Mouse (Mus musculus): ENCODE results near the gene Slc5a9. TPM values are rescaled to one million over a fixed set of nuclear protein-coding genes. Genes with fewer than 3 reads are reported as not detected.
"Not testable (repeated sequence)": the region's sequence is repeated elsewhere in the genome, so short reads cannot be mapped to it uniquely, and the experiment has no call there.

The Slc5a9 gene
- polyA plus RNA-seq (2015; fragmentation: Nextera tagmentation; extraction: Ambion mirVana) = 0.12 TPM in 1 of 2 replicates, not detected in the other

DNA sequence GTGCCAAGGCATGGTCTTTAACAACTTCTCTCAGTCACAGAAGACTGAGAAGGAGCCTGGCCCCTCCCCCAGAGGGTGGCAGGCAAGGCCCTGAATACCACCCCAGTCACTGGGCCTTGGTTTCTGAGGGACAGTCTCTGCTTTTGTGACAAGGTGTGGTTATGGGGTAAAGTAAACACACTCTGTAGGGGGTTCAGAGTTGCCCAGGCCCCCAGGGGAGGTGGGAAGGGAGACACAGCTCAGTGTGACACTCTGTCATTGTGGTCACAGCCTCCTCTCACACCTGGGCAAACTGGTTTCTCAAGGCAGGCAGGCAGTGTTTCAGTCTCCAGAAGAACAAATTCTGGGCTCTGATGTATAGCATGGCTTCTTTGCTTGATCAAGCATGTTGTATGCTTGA, at the start of gene Slc5a9:
Gene Slc5a9, minus strand, starts transcription at position 144 of the 400 bp plus-strand sequence.
- Histone ChIP-seq H3K36me3 (ENCODE audit: control insufficient read depth, insufficient read depth) (no peaks in the 10 kb centered on the region), H3K27me3 (replicated peaks; ENCODE audit: control insufficient read depth, insufficient read depth, low read length) (no peaks in the 10 kb centered on the region), H3K4me1 (replicated peaks; ENCODE audit: control insufficient read depth, insufficient read depth, low read length) (no peaks in the 10 kb centered on the region), H3K4me3 (replicated peaks; ENCODE audit: low read length) (no peak within 1 kb of the TSS), H3K27ac (ENCODE audit: low read length) (no peak within 1 kb of the TSS), H3K4me2 (ENCODE audit: low read length) (no peak within 1 kb of the TSS), H3K9ac (replicated peaks; ENCODE audit: low read depth, low read length) (no peak within 1 kb of the TSS), H3K9me3 (ENCODE audit: control insufficient read depth, low read length) (no peaks in the 10 kb centered on the region)
- no peak for ATAC-seq

DNA sequence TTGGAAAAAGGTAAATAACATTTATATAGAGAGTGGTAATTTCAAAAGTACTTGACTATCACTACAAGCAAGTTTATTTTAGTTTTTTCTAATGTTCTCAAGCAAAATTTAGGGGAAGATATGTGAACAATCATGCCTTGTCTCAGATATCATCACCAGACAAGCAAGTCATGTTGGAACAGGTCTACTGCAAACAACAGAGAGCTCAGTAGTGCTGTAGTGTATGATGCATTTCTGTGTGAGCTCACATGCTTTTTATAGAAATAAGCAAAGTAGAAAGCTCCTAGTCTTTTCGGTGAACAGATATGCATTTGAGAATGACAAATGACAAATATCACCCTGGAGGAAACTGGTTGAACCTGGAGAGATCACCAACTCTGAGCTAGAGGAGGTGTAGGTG, 16.4 kb upstream of the Slc5a9 start, which contains the start of gene Skint8:
Gene Skint8, plus strand, starts transcription at position 301 of the 400 bp plus-strand sequence.
- H3K4me1 ChIP-seq (replicated peaks; ENCODE audit: control insufficient read depth, insufficient read depth, low read length) = no peaks in the 10 kb centered on the region
- H3K36me3 ChIP-seq (ENCODE audit: control insufficient read depth, insufficient read depth) = no peaks in the 10 kb centered on the region
- H3K27ac ChIP-seq (ENCODE audit: low read length) = no peak within 1 kb of the TSS
- no peaks in the 10 kb centered on the region for H3K9me3 ChIP-seq (ENCODE audit: control insufficient read depth, low read length)
- 95% methylated on average over 1 of the region's 1 CpGs for WGBS
- H3K9ac ChIP-seq (replicated peaks; ENCODE audit: low read depth, low read length) = no peak within 1 kb of the TSS
- ATAC-seq = no peak
- no peaks in the 10 kb centered on the region for H3K27me3 ChIP-seq (replicated peaks; ENCODE audit: control insufficient read depth, insufficient read depth, low read length)
- no peak within 1 kb of the TSS for H3K4me2 ChIP-seq (ENCODE audit: low read length)
- H3K4me3 ChIP-seq (replicated peaks; ENCODE audit: low read length) = no peak within 1 kb of the TSS

DNA sequence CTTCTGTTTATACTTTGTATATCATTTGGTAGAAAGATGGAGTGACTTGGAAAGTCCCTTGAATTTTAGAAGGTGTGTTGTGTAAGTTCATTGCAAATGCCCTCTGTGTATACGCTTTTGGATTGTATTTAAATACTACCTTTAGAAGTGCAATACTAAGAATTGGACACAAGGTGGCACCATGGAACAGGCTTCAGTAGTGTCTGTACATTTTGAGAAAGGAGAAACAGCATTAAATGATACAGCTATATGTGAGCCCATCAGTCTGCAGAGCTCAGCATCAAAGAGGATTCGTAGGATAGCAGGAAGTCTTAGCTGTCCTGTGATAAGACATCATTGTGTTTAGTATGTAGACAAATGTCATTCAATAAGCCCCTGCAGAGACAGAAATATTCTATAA, 5.2 kb upstream of the Slc5a9 start:
- H3K36me3 ChIP-seq (ENCODE audit: control insufficient read depth, insufficient read depth) = no peaks in the 10 kb centered on the region
- no peak overlapping the region for H3K4me2 ChIP-seq (ENCODE audit: low read length)
- ATAC-seq = peak; percentile 67
- H3K9ac ChIP-seq (replicated peaks; ENCODE audit: low read depth, low read length) = no peak overlapping the region
- H3K9me3 ChIP-seq (ENCODE audit: control insufficient read depth, low read length) = no peaks in the 10 kb centered on the region
- H3K4me1 ChIP-seq (replicated peaks; ENCODE audit: control insufficient read depth, insufficient read depth, low read length) = no peaks in the 10 kb centered on the region
- 50% methylated on average over 2 of the region's 2 CpGs for WGBS
- no peak overlapping the region for H3K4me3 ChIP-seq (replicated peaks; ENCODE audit: low read length)
- no peaks in the 10 kb centered on the region for H3K27me3 ChIP-seq (replicated peaks; ENCODE audit: control insufficient read depth, insufficient read depth, low read length)
- H3K27ac ChIP-seq (ENCODE audit: low read length) = no peak overlapping the region

DNA sequence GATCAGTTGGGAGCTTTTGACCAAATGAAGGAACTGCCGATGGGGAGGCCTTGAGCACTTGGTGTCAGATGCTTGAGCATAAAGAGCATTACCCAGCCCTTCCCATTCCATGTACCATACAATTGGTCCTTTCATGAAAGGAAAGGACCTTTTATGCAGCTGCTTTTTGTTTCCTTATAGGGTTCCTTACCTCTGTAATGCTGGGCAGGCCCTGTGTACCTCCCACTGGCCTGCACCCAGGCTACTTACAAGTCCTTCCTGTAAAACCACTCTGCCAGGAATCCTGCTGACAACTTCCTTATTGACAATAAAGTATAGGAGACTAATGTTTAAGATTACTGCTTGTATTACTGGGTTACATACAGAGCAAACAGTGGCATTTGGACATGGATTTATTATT, 1.2 kb downstream of the Slc5a9 start:
- H3K9ac ChIP-seq (replicated peaks; ENCODE audit: low read depth, low read length) = no peak overlapping the region
- no peak overlapping the region for H3K27ac ChIP-seq (ENCODE audit: low read length)
- H3K4me1 ChIP-seq (replicated peaks; ENCODE audit: control insufficient read depth, insufficient read depth, low read length) = no peaks in the 10 kb centered on the region
- no peak overlapping the region for H3K4me2 ChIP-seq (ENCODE audit: low read length)
- WGBS = 79% methylated on average over 1 of the region's 1 CpGs
- H3K9me3 ChIP-seq (ENCODE audit: control insufficient read depth, low read length) = no peaks in the 10 kb centered on the region
- no peaks in the 10 kb centered on the region for H3K36me3 ChIP-seq (ENCODE audit: control insufficient read depth, insufficient read depth)
- H3K27me3 ChIP-seq (replicated peaks; ENCODE audit: control insufficient read depth, insufficient read depth, low read length) = no peaks in the 10 kb centered on the region
- no peak overlapping the region for H3K4me3 ChIP-seq (replicated peaks; ENCODE audit: low read length)
- ATAC-seq = no peak

DNA sequence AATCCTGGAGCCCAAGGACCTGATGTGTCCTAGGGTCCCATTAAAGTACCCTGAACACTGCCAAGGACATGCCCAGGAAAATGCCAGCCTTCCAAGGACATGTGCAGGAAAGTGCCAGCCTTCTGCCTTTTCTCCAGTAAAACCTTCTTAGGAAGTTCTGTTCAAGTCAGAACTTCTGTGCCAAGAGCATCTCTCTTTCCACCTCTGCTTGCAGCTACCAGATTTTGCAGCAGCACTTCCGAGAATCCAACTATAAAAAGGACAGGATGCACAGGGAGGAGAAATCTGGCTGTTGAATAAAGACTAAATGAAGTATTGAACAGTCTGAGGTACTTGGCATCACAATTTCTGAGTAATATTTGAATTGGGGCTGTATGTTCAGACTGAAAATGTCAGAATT, 2.2 kb downstream of the Slc5a9 start:
- not testable (repeated sequence) for H3K27me3 ChIP-seq (replicated peaks; ENCODE audit: control insufficient read depth, insufficient read depth, low read length); H3K4me1 ChIP-seq (replicated peaks; ENCODE audit: control insufficient read depth, insufficient read depth, low read length); H3K4me2 ChIP-seq (ENCODE audit: low read length); H3K9ac ChIP-seq (replicated peaks; ENCODE audit: low read depth, low read length); H3K36me3 ChIP-seq (ENCODE audit: control insufficient read depth, insufficient read depth); H3K27ac ChIP-seq (ENCODE audit: low read length); H3K4me3 ChIP-seq (replicated peaks; ENCODE audit: low read length); ATAC-seq; H3K9me3 ChIP-seq (ENCODE audit: control insufficient read depth, low read length)
- WGBS = 71% methylated on average over 1 of the region's 1 CpGs

DNA sequence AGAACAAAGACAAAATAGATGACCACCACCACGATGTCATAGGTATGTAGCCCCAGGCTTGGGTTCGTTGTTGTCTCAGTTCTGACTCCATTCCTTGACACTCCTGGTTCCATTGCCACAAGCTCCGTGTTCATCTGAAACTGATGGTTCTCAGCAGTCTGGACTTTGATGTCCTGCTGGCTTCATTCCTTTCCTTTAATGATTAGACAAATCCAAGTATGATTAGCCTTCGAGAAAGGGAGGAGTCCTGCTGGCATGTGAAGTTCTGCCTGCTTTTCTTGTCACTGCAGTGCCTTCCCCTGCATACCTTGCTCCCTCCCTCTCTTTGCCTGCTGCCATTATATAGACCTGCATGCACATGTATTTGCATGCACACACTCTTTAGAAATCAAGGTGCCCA, 4.2 kb downstream of the Slc5a9 start:
- no peak for ATAC-seq
- Histone ChIP-seq H3K36me3 (ENCODE audit: control insufficient read depth, insufficient read depth) (no peaks in the 10 kb centered on the region), H3K4me1 (replicated peaks; ENCODE audit: control insufficient read depth, insufficient read depth, low read length) (no peaks in the 10 kb centered on the region), H3K9ac (replicated peaks; ENCODE audit: low read depth, low read length) (no peak overlapping the region), H3K27ac (ENCODE audit: low read length) (no peak overlapping the region), H3K4me3 (replicated peaks; ENCODE audit: low read length) (no peak overlapping the region), H3K9me3 (ENCODE audit: control insufficient read depth, low read length) (no peaks in the 10 kb centered on the region), H3K27me3 (replicated peaks; ENCODE audit: control insufficient read depth, insufficient read depth, low read length) (no peaks in the 10 kb centered on the region), H3K4me2 (ENCODE audit: low read length) (no peak overlapping the region)
- 72% methylated on average over 4 of the region's 4 CpGs for WGBS

DNA sequence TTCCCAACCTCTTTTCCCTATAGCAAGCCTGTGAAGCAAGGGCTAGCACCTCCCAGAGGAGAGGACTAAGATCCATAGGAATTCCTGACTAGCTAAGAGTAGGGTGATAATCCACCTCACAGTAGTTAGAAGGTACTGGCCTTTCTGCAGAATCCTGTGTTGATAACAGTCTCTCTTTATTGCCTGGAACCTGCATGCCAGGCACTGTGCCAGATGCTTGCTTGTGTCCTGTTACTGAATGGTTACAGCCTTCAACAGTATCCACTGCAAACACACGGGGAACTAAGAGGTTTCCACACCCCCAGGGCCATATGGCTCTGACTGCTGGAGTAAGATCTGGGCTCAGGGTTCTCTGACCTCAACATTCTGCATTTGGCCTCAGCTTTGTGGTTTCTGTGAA, 5.0 kb downstream of the Slc5a9 start:
- H3K27me3 ChIP-seq (replicated peaks; ENCODE audit: control insufficient read depth, insufficient read depth, low read length) = no peaks in the 10 kb centered on the region
- no peaks in the 10 kb centered on the region for H3K36me3 ChIP-seq (ENCODE audit: control insufficient read depth, insufficient read depth)
- 49% methylated on average over 1 of the region's 1 CpGs for WGBS
- H3K4me2 ChIP-seq (ENCODE audit: low read length) = no peak overlapping the region
- ATAC-seq = no peak
- no peaks in the 10 kb centered on the region for H3K4me1 ChIP-seq (replicated peaks; ENCODE audit: control insufficient read depth, insufficient read depth, low read length)
- no peak overlapping the region for H3K4me3 ChIP-seq (replicated peaks; ENCODE audit: low read length)
- no peaks in the 10 kb centered on the region for H3K9me3 ChIP-seq (ENCODE audit: control insufficient read depth, low read length)
- H3K27ac ChIP-seq (ENCODE audit: low read length) = no peak overlapping the region
- H3K9ac ChIP-seq (replicated peaks; ENCODE audit: low read depth, low read length) = no peak overlapping the region

DNA sequence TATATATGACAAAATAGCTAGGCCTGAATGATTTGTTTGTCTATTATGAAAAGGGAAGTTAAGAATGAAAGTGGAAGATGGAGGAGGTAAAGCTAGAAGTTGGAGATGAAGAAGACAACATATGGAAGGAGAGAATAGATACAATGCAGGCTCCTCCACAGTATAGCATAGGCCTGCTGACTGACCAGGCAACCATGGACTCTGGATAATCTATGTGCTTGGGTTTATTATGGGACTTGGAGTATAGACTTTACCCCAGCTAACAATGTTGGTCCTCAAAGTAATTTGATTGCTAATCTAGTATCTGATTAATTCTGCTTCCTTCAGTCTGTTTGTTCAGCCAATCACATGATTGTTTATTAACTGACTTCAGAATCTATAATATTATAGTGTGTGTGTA, 10.6 kb downstream of the Slc5a9 start:
- no peak overlapping the region for H3K27ac ChIP-seq (ENCODE audit: low read length)
- no peaks in the 10 kb centered on the region for H3K27me3 ChIP-seq (replicated peaks; ENCODE audit: control insufficient read depth, insufficient read depth, low read length)
- ATAC-seq = no peak
- H3K4me3 ChIP-seq (replicated peaks; ENCODE audit: low read length) = no peak overlapping the region
- H3K4me2 ChIP-seq (ENCODE audit: low read length) = no peak overlapping the region
- H3K4me1 ChIP-seq (replicated peaks; ENCODE audit: control insufficient read depth, insufficient read depth, low read length) = no peaks in the 10 kb centered on the region
- H3K36me3 ChIP-seq (ENCODE audit: control insufficient read depth, insufficient read depth) = no peaks in the 10 kb centered on the region
- no peaks in the 10 kb centered on the region for H3K9me3 ChIP-seq (ENCODE audit: control insufficient read depth, low read length)
- H3K9ac ChIP-seq (replicated peaks; ENCODE audit: low read depth, low read length) = no peak overlapping the region

DNA sequence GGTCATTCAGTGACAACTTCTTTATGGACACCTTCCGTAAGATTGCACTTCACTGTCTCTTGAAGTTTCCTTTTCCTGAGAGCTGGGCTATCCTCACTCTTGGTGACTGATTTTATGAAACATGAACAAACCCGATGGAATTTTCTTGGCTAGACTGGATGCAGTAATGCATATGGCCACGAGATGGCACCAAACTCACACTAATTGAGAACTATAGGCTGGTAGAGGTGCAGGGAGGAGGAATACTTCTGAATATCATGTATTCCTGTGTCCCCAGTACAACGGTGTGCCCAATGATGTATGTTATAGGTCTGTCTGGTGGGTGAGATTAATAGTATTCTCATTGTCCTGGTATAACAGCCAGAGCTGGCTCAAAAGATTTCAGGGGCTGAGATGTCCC, 16.1 kb downstream of the Slc5a9 start:
- Histone ChIP-seq H3K27ac (ENCODE audit: low read length) (no peak overlapping the region), H3K4me1 (replicated peaks; ENCODE audit: control insufficient read depth, insufficient read depth, low read length) (no peaks in the 10 kb centered on the region), H3K27me3 (replicated peaks; ENCODE audit: control insufficient read depth, insufficient read depth, low read length) (no peaks in the 10 kb centered on the region), H3K4me3 (replicated peaks; ENCODE audit: low read length) (no peak overlapping the region), H3K4me2 (ENCODE audit: low read length) (no peak overlapping the region), H3K9ac (replicated peaks; ENCODE audit: low read depth, low read length) (no peak overlapping the region), H3K36me3 (ENCODE audit: control insufficient read depth, insufficient read depth) (no peaks in the 10 kb centered on the region), H3K9me3 (ENCODE audit: control insufficient read depth, low read length) (no peaks in the 10 kb centered on the region)
- peak; percentile 88 for ATAC-seq
- 23% methylated on average over 4 of the region's 4 CpGs for WGBS

DNA sequence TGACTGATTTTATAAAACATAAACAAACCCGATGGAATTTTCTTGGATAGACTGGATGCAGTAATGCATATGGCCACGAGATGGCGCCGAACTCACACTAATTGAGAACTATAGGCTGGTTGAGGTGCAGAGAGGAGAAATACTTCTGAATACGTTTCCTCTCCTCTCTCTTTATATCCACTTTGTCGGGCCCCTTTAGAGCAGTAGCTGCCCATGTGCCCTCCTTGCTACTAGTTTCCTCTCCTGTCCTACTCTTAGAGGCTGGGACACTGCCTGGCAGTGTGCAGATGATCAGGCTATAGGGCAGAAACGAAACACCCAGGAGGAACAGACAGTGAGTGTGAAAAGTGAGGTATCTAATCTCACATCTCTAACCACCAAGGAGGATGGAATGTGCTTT, 16.7 kb downstream of the Slc5a9 start:
- Histone ChIP-seq H3K36me3 (ENCODE audit: control insufficient read depth, insufficient read depth) (no peaks in the 10 kb centered on the region), H3K4me1 (replicated peaks; ENCODE audit: control insufficient read depth, insufficient read depth, low read length) (no peaks in the 10 kb centered on the region), H3K4me2 (ENCODE audit: low read length) (no peak overlapping the region; the same call in 1 of the 2 replicates), H3K9me3 (ENCODE audit: control insufficient read depth, low read length) (no peaks in the 10 kb centered on the region), H3K27me3 (replicated peaks; ENCODE audit: control insufficient read depth, insufficient read depth, low read length) (no peaks in the 10 kb centered on the region), H3K4me3 (replicated peaks; ENCODE audit: low read length) (no peak overlapping the region), H3K27ac (ENCODE audit: low read length) (no peak overlapping the region), H3K9ac (replicated peaks; ENCODE audit: low read depth, low read length) (no peak overlapping the region)
- WGBS = 12% methylated on average over 7 of the region's 7 CpGs
- peak; percentile 82 for ATAC-seq

All from forebrain, embryonic 16.5 days (tissue).